8 mouse cellular contexts compared by ENCODE assay signal in the genomic region with DNA sequence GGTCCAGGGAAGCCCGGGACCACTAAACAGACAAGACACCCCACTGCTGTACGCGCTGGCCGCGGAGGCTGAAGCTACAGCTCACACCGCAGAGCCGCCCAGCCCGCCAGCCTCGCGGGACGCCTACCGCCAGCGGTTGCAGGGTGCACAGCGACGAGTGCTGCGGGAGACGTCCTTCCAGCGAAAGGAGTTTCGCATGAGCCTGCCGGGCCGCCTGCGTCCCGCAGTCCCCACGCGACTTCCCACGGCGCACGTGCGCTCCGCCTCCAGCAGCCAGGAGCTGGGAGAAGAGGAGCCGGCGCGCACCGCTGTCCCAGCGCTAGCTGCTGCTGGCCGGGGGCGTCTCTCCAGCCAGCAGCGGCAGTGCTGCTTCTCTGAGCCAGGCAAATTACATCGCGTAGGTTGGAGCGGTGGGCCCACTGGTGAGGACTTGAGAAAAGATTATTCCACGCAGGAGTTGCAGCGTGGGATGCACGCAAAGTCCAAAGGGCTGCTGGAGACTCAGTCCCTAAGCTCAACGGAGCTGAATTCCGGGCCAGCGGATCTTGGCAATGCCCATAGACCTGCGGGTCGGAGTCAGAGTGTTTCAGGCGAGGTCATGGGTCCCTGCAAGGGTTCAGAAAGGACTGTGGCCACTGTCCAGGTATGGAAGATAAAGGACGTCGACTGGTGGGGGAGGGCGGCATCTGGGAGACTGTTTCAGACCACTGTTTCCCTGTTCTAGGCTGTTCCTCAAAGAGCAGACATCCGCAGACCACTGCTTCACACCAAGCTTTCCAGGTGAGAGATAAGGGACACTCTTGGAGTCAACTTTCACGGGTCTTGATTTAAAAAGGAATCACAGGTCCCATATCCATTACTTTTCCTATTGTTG. TPM values are rescaled to one million over a fixed set of nuclear protein-coding genes. Genes with fewer than 3 reads are reported as not detected.
DNase-seq lines count a peak whose midpoint lies in the region; ATAC-seq and TF ChIP-seq lines count a peak whose summit lies in the region.

No protein-coding gene starts in this region.

- H3K27me3 ChIP-seq in testis, adult 2 months (ENCODE audit: control insufficient read depth, insufficient read depth, low read length), result peaks cover 2% of the 10 kb centered on the region; the same call in 1 of the 2 replicates
- H3K27me3 ChIP-seq in intestine, postnatal 0 days (replicated peaks; ENCODE audit: control insufficient read depth, insufficient read depth, low read length), result peaks cover 47% of the 10 kb centered on the region
- peaks cover 95% of the 10 kb centered on the region for H3K27me3 ChIP-seq in midbrain, embryonic 12.5 days

- H3K9ac ChIP-seq in intestine, postnatal 0 days (ENCODE audit: low read depth, low read length), result 0 out of 2 replicates have a peak overlapping the region, but pooled peaks have one; percentile 13
- H3K9ac ChIP-seq in midbrain, embryonic 12.5 days (replicated peaks), result peak overlapping the region; percentile 43

- H3K27ac ChIP-seq in testis, adult 2 months (ENCODE audit: control insufficient read depth, insufficient read depth, low read depth, low read length), result no peak overlapping the region
- no peak overlapping the region for H3K27ac ChIP-seq in intestine, postnatal 0 days (ENCODE audit: low read depth, low read length)
- H3K27ac ChIP-seq in midbrain, embryonic 12.5 days (replicated peaks), result no peak overlapping the region

- ATAC-seq in intestine, postnatal 0 days, result no peak
- ATAC-seq in midbrain, embryonic 12.5 days (ENCODE audit: low FRiP score, low read depth), result no peak
- no peak for ATAC-seq in inflammation-experienced regulatory T-cells, adult 6 months

- H3K9me3 ChIP-seq in intestine, postnatal 0 days (ENCODE audit: control insufficient read depth), result no peaks in the 10 kb centered on the region
- no peaks in the 10 kb centered on the region for H3K9me3 ChIP-seq in midbrain, embryonic 12.5 days

- no peak; the same call in 1 of the 2 replicates for TF ChIP-seq POLR2A in testis, adult 2 months (IDR thresholded peaks at IDR 0.05; ENCODE audit: control insufficient read depth, low read depth, low read length)

- DNase-seq in adrenal gland, adult 2 months, result peak; percentile 45
- no peak for DNase-seq in adrenal gland, adult 8-10 months
- DNase-seq in testis, postnatal 14 days (ENCODE audit: low spot score), result no peak
- no peak for DNase-seq in spleen, postnatal 14 days (ENCODE audit: low spot score in 2 of 2)

- H3K4me1 ChIP-seq in testis, adult 2 months (ENCODE audit: control insufficient read depth, insufficient read depth, low read length), result peaks cover 16% of the 10 kb centered on the region
- no peaks in the 10 kb centered on the region for H3K4me1 ChIP-seq in intestine, postnatal 0 days (replicated peaks; ENCODE audit: control insufficient read depth, insufficient read depth, low read length)
- peaks cover 18% of the 10 kb centered on the region for H3K4me1 ChIP-seq in midbrain, embryonic 12.5 days

- no peak for TF ChIP-seq CTCF in testis, adult 2 months (IDR thresholded peaks at IDR 0.05; ENCODE audit: control insufficient read depth, insufficient read depth, insufficient replicate concordance, low read depth, low read length)
- TF ChIP-seq CTCF in intestine, postnatal 0 days (IDR thresholded peaks at IDR 0.05; ENCODE audit: low read depth), result no peak

- WGBS in intestine, postnatal 0 days, result 8% methylated on average over 55 of the region's 55 CpGs
- 6% methylated on average over 55 of the region's 55 CpGs for WGBS in midbrain, embryonic 12.5 days

- H3K4me2 ChIP-seq in intestine, postnatal 0 days (replicated peaks; ENCODE audit: low read depth), result peak overlapping the region; percentile 69
- peak overlapping the region; percentile 79 for H3K4me2 ChIP-seq in midbrain, embryonic 12.5 days (replicated peaks)

- peak overlapping the region; percentile 49 for H3K4me3 ChIP-seq in testis, adult 2 months (ENCODE audit: control insufficient read depth, low read depth, low read length)
- peak overlapping the region; percentile 33 for H3K4me3 ChIP-seq in intestine, postnatal 0 days (ENCODE audit: low read depth, low read length)
- H3K4me3 ChIP-seq in midbrain, embryonic 12.5 days, result peak overlapping the region; percentile 46

- no peaks in the 10 kb centered on the region for H3K36me3 ChIP-seq in testis, adult 2 months (ENCODE audit: control insufficient read depth, insufficient read depth, low read length)
- H3K36me3 ChIP-seq in intestine, postnatal 0 days (ENCODE audit: control insufficient read depth, insufficient read depth), result no peaks in the 10 kb centered on the region
- H3K36me3 ChIP-seq in midbrain, embryonic 12.5 days, result no peaks in the 10 kb centered on the region

RNA-seq across cellular contexts. Expression of a gene that starts 6.5 kb away (rescaled TPM):
- not detected for total RNA-seq in adrenal gland, adult 2 months (2021)
- not detected in 2 replicates for polyA plus RNA-seq in adrenal gland, adult 2 months (2012; rRNA removed)
- not detected for total RNA-seq in adrenal gland, adult 8-10 months (2022)
- polyA plus RNA-seq in testis, adult 2 months (2012; rRNA removed), result 11.1 and 13.4 TPM in 2 replicates
- polyA plus RNA-seq in intestine, postnatal 0 days (2015; fragmentation: Nextera tagmentation; extraction: Ambion mirVana), result not detected in 2 replicates
- not detected in 2 replicates for polyA plus RNA-seq in midbrain, embryonic 12.5 days (2016; fragmentation: Nextera tagmentation; extraction: Ambion mirVana)
- polyA plus RNA-seq in inflammation-experienced regulatory T-cells, adult 6 months (2017; shearing (Covaris generic)), result not detected

RNA-seq across cellular contexts. Expression of a gene that starts 6.8 kb away (rescaled TPM):
- total RNA-seq in adrenal gland, adult 2 months (2021), result 1 to 10 TPM; 3.5 to 3.8 TPM
- 5.0 and 5.3 TPM in 2 replicates for polyA plus RNA-seq in adrenal gland, adult 2 months (2012; rRNA removed)
- total RNA-seq in adrenal gland, adult 8-10 months (2022), result 1 to 10 TPM; 2.6 to 10.0 (median 7.4) TPM
- polyA plus RNA-seq in testis, adult 2 months (2012; rRNA removed), result 0.41 and 1.1 TPM in 2 replicates
- 3.0 and 3.7 TPM in 2 replicates for polyA plus RNA-seq in intestine, postnatal 0 days (2015; fragmentation: Nextera tagmentation; extraction: Ambion mirVana)
- 1.8 and 2.4 TPM in 2 replicates for polyA plus RNA-seq in midbrain, embryonic 12.5 days (2016; fragmentation: Nextera tagmentation; extraction: Ambion mirVana)
- under 1 TPM in 1 of 3 experiments, not detected in 2; 0.10 TPM for polyA plus RNA-seq in inflammation-experienced regulatory T-cells, adult 6 months (2017; shearing (Covaris generic))

RNA-seq across cellular contexts. Expression of a gene that starts 6.9 kb away (rescaled TPM):
- not detected for total RNA-seq in adrenal gland, adult 2 months (2021)
- polyA plus RNA-seq in adrenal gland, adult 2 months (2012; rRNA removed), result 0.08 TPM in 1 of 2 replicates, not detected in the other
- total RNA-seq in adrenal gland, adult 8-10 months (2022), result under 1 TPM in 3 of 4 experiments, not detected in 1; 0.21 to 0.59 (median 0.48) TPM
- polyA plus RNA-seq in testis, adult 2 months (2012; rRNA removed), result 0.05 and 0.11 TPM in 2 replicates
- polyA plus RNA-seq in intestine, postnatal 0 days (2015; fragmentation: Nextera tagmentation; extraction: Ambion mirVana), result 0.12 and 0.23 TPM in 2 replicates
- not detected in 2 replicates for polyA plus RNA-seq in midbrain, embryonic 12.5 days (2016; fragmentation: Nextera tagmentation; extraction: Ambion mirVana)
- not detected for polyA plus RNA-seq in inflammation-experienced regulatory T-cells, adult 6 months (2017; shearing (Covaris generic))

RNA-seq across cellular contexts. Expression of a gene that starts 16.2 kb away (rescaled TPM):
- total RNA-seq in adrenal gland, adult 2 months (2021), result not detected
- polyA plus RNA-seq in adrenal gland, adult 2 months (2012; rRNA removed), result not detected in 2 replicates
- not detected for total RNA-seq in adrenal gland, adult 8-10 months (2022)
- not detected in 2 replicates for polyA plus RNA-seq in testis, adult 2 months (2012; rRNA removed)
- not detected in 2 replicates for polyA plus RNA-seq in intestine, postnatal 0 days (2015; fragmentation: Nextera tagmentation; extraction: Ambion mirVana)
- polyA plus RNA-seq in midbrain, embryonic 12.5 days (2016; fragmentation: Nextera tagmentation; extraction: Ambion mirVana), result not detected in 2 replicates
- polyA plus RNA-seq in inflammation-experienced regulatory T-cells, adult 6 months (2017; shearing (Covaris generic)), result not detected

RNA-seq across cellular contexts. Expression of a gene that starts 16.3 kb away (rescaled TPM):
- total RNA-seq in adrenal gland, adult 2 months (2021), result under 1 TPM; 0.29 to 0.45 TPM
- 0.47 and 0.72 TPM in 2 replicates for polyA plus RNA-seq in adrenal gland, adult 2 months (2012; rRNA removed)
- total RNA-seq in adrenal gland, adult 8-10 months (2022), result 1 to 10 TPM in 1 of 4 experiments, under 1 TPM in 3; 0.32 to 1.0 (median 0.71) TPM
- polyA plus RNA-seq in testis, adult 2 months (2012; rRNA removed), result 0.10 and 0.13 TPM in 2 replicates
- polyA plus RNA-seq in intestine, postnatal 0 days (2015; fragmentation: Nextera tagmentation; extraction: Ambion mirVana), result 1.1 and 1.5 TPM in 2 replicates
- 0.39 and 0.77 TPM in 2 replicates for polyA plus RNA-seq in midbrain, embryonic 12.5 days (2016; fragmentation: Nextera tagmentation; extraction: Ambion mirVana)
- not detected for polyA plus RNA-seq in inflammation-experienced regulatory T-cells, adult 6 months (2017; shearing (Covaris generic))

Comparison
In these comparisons a context has a peak if more than half of its experiments do, and no peak if none do; other contexts are left out.
1. RNA of a gene that starts 6.5 kb away (polyA plus RNA-seq): 11.1 to 13.4 TPM in testis, adult 2 months; not detected in adrenal gland, adult 2 months, not detected in intestine, postnatal 0 days, not detected in midbrain, embryonic 12.5 days and not detected in inflammation-experienced regulatory T-cells, adult 6 months; every median in the first group is over 10 times any median in the second.
2. Peak in every context shown above with its lines, with median percentiles within 50 percentile points of each other: H3K4me3 ChIP-seq.